Mouse (Mus musculus): Measurements from ENCODE around the gene Zcchc9. TPM values are rescaled to one million over a fixed set of nuclear protein-coding genes. Genes with fewer than 3 reads are reported as not detected.

The Zcchc9 gene
- polyA plus RNA-seq, 1 experiment from 2014 or later, result 32.3 TPM

DNA sequence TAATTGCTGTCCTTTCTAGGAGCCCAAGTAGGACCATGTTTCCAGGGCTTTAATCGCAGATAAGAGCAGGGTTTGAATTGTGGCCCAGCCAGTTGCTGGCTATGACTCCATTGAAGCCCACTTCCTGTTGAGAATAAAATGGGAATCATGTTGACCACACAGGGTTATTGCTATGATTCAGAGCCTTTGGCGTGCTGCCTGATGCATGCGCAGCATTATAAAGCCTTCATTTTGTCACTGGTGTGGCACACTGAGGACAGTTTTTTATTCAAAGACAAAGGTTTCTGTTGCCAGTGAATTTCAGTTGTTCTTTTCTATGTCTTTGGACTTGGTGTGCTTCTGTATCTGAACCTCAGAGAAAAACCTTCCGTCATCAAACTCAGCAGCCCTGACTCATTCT lies 51.3 kb downstream of the Zcchc9 start:
- Histone ChIP-seq H3K9me3 (replicated peaks) (no peaks in the 10 kb centered on the region), H3K27me3 (ENCODE audit: low read depth, poor library complexity, severe bottlenecking) (no peaks in the 10 kb centered on the region)

DNA sequence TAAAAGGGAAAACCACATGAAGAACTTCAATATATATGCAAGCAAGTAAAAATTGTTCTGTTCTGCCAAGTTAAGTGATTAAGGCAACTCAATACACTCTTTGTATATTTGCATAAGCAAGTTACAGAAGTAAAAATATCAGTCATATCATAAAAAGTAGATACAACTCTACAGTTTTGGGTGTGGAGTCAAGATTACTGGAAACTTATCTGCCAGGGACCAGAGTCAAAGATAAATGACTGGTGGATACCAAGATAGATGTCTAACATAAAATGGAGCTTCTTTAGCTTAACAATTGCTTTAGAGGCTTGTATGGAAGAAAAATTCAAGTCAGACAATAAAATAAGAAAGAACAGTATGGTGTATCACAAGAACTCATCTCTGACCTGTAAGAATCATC lies 52.7 kb downstream of the Zcchc9 start:
- H3K27me3 ChIP-seq (ENCODE audit: low read depth, poor library complexity, severe bottlenecking), result no peaks in the 10 kb centered on the region
- DNase-seq (ENCODE audit: low spot score), result no peak
- no peaks in the 10 kb centered on the region for H3K9me3 ChIP-seq (replicated peaks)
- H3K4me1 ChIP-seq, result no peaks in the 10 kb centered on the region
- H3K4me3 ChIP-seq, result no peak overlapping the region
- H3K27ac ChIP-seq, result no peak overlapping the region
- no peaks in the 10 kb centered on the region for H3K36me3 ChIP-seq

More for the DNA sequence above, 51.3 kb downstream of the Zcchc9 start:
- Histone ChIP-seq H3K4me3 (no peak overlapping the region), H3K27ac (no peak overlapping the region), H3K36me3 (no peaks in the 10 kb centered on the region), H3K4me1 (no peaks in the 10 kb centered on the region)
- 98% methylated on average over 4 of the region's 4 CpGs for WGBS
- no peak for DNase-seq (ENCODE audit: low spot score)

DNA sequence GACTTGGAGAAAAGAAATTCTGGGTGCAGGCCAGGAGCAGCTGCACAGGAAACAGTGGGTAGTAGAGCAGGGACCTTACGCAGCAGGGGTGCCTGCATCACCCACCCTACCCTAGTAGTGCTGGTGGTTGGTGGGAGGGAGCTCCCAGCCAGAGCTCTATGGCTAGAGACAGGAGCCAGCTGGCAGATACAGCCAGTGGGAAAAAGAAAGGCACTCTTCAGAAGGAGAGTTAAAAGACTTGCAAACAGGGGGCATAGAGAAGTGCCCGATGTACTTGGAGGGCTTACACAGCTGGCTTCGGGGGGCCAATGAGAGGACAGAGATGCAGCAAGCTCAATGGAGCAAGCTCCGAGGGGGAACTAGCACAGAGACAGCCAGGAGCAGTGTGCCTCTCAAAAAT lies 53.8 kb downstream of the Zcchc9 start:
- Histone ChIP-seq H3K27me3 (ENCODE audit: low read depth, poor library complexity, severe bottlenecking) (no peaks in the 10 kb centered on the region), H3K4me3 (no peak overlapping the region), H3K27ac (no peak overlapping the region), H3K4me1 (no peaks in the 10 kb centered on the region), H3K36me3 (no peaks in the 10 kb centered on the region), H3K9me3 (replicated peaks) (no peaks in the 10 kb centered on the region)
- 69% methylated on average over 4 of the region's 4 CpGs for WGBS
- DNase-seq (ENCODE audit: low spot score), result no peak

DNA sequence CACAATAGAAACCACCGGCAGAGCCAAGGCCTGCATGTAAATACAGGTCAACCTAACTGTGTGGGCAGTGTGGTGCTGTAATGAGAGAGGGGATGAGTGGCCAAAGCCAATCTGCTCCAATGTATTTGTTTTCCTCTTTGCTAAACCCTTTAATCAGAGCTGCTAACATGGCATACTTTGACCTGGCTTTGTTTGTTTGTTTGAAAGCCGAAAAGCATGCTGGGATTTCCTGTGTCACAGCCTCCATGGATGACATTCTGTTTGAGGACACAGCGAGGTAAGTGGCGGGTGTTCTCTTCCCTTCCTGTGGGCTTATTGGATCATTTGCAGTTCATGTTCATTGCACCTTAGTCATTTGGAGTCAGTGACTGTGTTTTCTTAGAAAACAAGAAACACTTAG lies 57.5 kb downstream of the Zcchc9 start:
- no peak for DNase-seq (ENCODE audit: low spot score)
- Histone ChIP-seq H3K4me3 (no peak overlapping the region), H3K36me3 (no peaks in the 10 kb centered on the region), H3K9me3 (replicated peaks) (no peaks in the 10 kb centered on the region), H3K27me3 (ENCODE audit: low read depth, poor library complexity, severe bottlenecking) (no peaks in the 10 kb centered on the region), H3K4me1 (no peaks in the 10 kb centered on the region), H3K27ac (no peak overlapping the region)
- 90% methylated on average over 4 of the region's 4 CpGs for WGBS

DNA sequence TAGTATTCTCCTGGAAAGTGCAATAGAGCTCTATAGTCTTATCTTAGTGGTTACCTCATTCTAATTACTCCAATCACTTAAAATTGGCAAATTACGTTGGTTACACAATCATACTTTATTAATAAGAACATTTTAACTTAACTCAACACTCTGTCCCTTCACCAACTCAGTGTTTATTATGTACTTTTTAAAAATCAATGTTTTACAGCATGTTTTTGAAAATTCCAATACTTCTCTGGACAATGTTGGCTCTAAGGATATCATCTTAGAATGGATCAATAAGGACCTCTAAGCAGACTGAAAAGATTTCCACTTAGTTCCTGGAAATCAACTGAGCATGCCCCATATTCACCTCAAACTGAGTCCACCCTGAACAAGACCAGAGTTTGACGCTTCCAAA lies 59.1 kb downstream of the Zcchc9 start:
- Histone ChIP-seq H3K4me1 (no peaks in the 10 kb centered on the region), H3K4me3 (no peak overlapping the region), H3K27ac (no peak overlapping the region), H3K27me3 (ENCODE audit: low read depth, poor library complexity, severe bottlenecking) (no peaks in the 10 kb centered on the region), H3K36me3 (no peaks in the 10 kb centered on the region), H3K9me3 (replicated peaks) (no peaks in the 10 kb centered on the region)
- no peak for DNase-seq (ENCODE audit: low spot score)
- WGBS, result 89% methylated on average over 2 of the region's 2 CpGs

Small RNA genes within 50 kb of the gene (microRNA-seq; reads per million reads assigned to microRNA genes)
- gene Gm27656, result not detected

Other genes with a start within 250 kb of the Zcchc9 start
- not detected in 2 replicates for gene Acot12, start 66.2 kb downstream of the Zcchc9 start, polyA plus RNA-seq (2016; fragmentation: Nextera tagmentation; extraction: Ambion mirVana)
- gene Ckmt2, start 69.2 kb upstream of the Zcchc9 start, polyA plus RNA-seq (2016; fragmentation: Nextera tagmentation; extraction: Ambion mirVana), result not detected in 2 replicates